In the genomic region with DNA sequence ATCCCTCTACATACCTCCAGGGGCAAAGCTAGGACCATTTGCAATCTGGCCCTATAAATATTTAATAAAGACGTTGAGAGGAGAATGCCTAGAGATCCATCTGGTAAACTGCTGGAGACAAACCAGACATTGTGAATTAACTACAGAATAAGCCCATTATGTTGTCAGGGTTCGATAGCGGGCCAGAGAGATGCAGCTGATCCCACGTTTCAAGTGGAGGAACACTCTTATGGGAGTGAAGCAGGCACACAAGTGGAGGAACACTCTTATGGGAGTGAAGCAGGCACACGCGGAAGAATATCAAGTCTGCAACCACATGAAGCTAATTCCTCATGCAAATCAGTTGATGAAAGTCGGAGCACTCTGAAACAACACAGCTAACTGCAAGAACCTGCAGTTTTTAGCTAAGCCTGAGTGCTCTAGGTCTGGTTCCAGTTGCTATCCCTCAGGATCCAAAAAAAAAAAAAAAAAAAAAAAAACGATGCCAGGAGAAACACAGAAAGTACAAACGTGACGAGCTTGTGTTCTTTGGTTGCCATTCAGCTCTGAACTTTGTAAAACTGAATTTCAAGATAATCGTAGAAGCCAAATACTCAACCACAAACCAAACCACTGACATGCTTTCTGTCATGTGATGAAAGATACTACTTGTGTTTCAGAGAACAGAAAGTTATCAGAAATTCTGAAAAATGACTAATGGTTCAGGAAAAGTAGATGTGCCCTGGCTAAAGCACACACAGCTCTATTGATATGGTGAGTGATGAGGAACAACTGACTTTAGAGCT, we compare ENCODE assay signal across 23 mouse cellular contexts.
DNase-seq lines count a peak whose midpoint lies in the region; ATAC-seq and TF ChIP-seq lines count a peak whose summit lies in the region.
"Had no signal": no experiment of that assay in that cellular context is flagged by ENCODE, and none has a peak within 500 bp of the region (broad histone marks: within the 10 kb centered on the region; RNA-seq: fewer than 3 reads in every experiment).

No protein-coding gene starts in this region.

- no peak for TF ChIP-seq CTCF in embryonic fibroblast, embryonic 13.5 days (IDR thresholded peaks at IDR 0.05; ENCODE audit: borderline replicate concordance, insufficient read depth, low read length)

- no peak overlapping the region for H3K9ac ChIP-seq in neural tube, embryonic 13.5 days
- H3K9ac ChIP-seq in hindbrain, embryonic 14.5 days, result no peak overlapping the region
- H3K9ac ChIP-seq: embryonic facial prominence, embryonic 12.5 days; heart, embryonic 12.5 days; hindbrain, embryonic 13.5 days had no signal

- no peaks in the 10 kb centered on the region; the same call in 1 of the 2 replicates for H3K4me1 ChIP-seq in neural tube, embryonic 13.5 days (replicated peaks)
- H3K4me1 ChIP-seq in embryonic fibroblast, embryonic 13.5 days (ENCODE audit: control insufficient read depth, insufficient read depth, low read length), result peaks cover 10% of the 10 kb centered on the region
- no peaks in the 10 kb centered on the region for H3K4me1 ChIP-seq in hindbrain, embryonic 14.5 days (replicated peaks; ENCODE audit: control insufficient read depth, insufficient read depth, low read length)
- H3K4me1 ChIP-seq: embryonic facial prominence, embryonic 12.5 days; heart, embryonic 12.5 days; hindbrain, embryonic 13.5 days had no signal

- no peaks in the 10 kb centered on the region for H3K27me3 ChIP-seq in neural tube, embryonic 13.5 days
- H3K27me3 ChIP-seq in hindbrain, embryonic 14.5 days (ENCODE audit: control insufficient read depth, insufficient read depth, low read length), result no peaks in the 10 kb centered on the region
- H3K27me3 ChIP-seq: embryonic facial prominence, embryonic 12.5 days; heart, embryonic 12.5 days; hindbrain, embryonic 13.5 days; Patski had no signal

- H3K9me3 ChIP-seq in neural tube, embryonic 13.5 days, result no peaks in the 10 kb centered on the region
- no peaks in the 10 kb centered on the region for H3K9me3 ChIP-seq in hindbrain, embryonic 14.5 days (ENCODE audit: control insufficient read depth, low read length)
- H3K9me3 ChIP-seq: embryonic facial prominence, embryonic 12.5 days; heart, embryonic 12.5 days; hindbrain, embryonic 13.5 days had no signal

- peak; percentile 27; the same call in 1 of the 2 replicates for ATAC-seq in neural tube, embryonic 13.5 days (ENCODE audit: low read depth)
- ATAC-seq in cerebellum, adult (ENCODE audit: insufficient number of reproducible peaks, low FRiP score, low TSS enrichment), result no peak
- ATAC-seq in hindbrain, embryonic 14.5 days (ENCODE audit: low FRiP score), result no peak
- no peak for ATAC-seq in megakaryocyte-erythroid progenitor cell, adult 5-6 weeks (replicated peaks; ENCODE audit: low FRiP score, low TSS enrichment, poor library complexity, severe bottlenecking)
- ATAC-seq: forebrain, embryonic 16.5 days; lung, postnatal 0 days; Patski had no signal

- 53% methylated on average over 11 of the region's 11 CpGs for WGBS in neural tube, embryonic 13.5 days
- 62% methylated on average over 11 of the region's 11 CpGs for WGBS in hindbrain, embryonic 14.5 days

- no peak overlapping the region for H3K27ac ChIP-seq in neural tube, embryonic 13.5 days (replicated peaks)
- H3K27ac ChIP-seq in embryonic fibroblast, embryonic 13.5 days (ENCODE audit: insufficient read depth, low read length), result peak overlapping the region; percentile 30; the same call in 1 of the 2 replicates
- H3K27ac ChIP-seq in hindbrain, embryonic 14.5 days, result no peak overlapping the region
- H3K27ac ChIP-seq: embryonic facial prominence, embryonic 12.5 days; hindbrain, embryonic 13.5 days; stomach, postnatal 0 days had no signal

- no peak overlapping the region for H3K4me3 ChIP-seq in neural tube, embryonic 13.5 days
- no peak overlapping the region for H3K4me3 ChIP-seq in embryonic fibroblast, embryonic 13.5 days (ENCODE audit: insufficient read depth, low read length)
- no peak overlapping the region for H3K4me3 ChIP-seq in hindbrain, embryonic 14.5 days (replicated peaks; ENCODE audit: low read length)
- H3K4me3 ChIP-seq: embryonic facial prominence, embryonic 12.5 days; heart, embryonic 12.5 days; hindbrain, embryonic 13.5 days had no signal

- H3K4me2 ChIP-seq in neural tube, embryonic 13.5 days, result no peak overlapping the region
- no peak overlapping the region for H3K4me2 ChIP-seq in hindbrain, embryonic 14.5 days (replicated peaks)
- H3K4me2 ChIP-seq: embryonic facial prominence, embryonic 12.5 days; heart, embryonic 12.5 days; hindbrain, embryonic 13.5 days had no signal

- no peaks in the 10 kb centered on the region for H3K36me3 ChIP-seq in neural tube, embryonic 13.5 days
- no peaks in the 10 kb centered on the region for H3K36me3 ChIP-seq in hindbrain, embryonic 14.5 days (replicated peaks; ENCODE audit: control insufficient read depth, insufficient read depth)
- H3K36me3 ChIP-seq: embryonic facial prominence, embryonic 12.5 days; heart, embryonic 12.5 days; hindbrain, embryonic 13.5 days had no signal

- peak; percentile 10 for DNase-seq in embryo, embryonic 10.5 days (ENCODE audit: low spot score)
- no peak for DNase-seq in embryo, embryonic 11 days
- DNase-seq in neural tube, embryonic 10.5 days (ENCODE audit: extremely low spot score, low spot score), result no peak
- no peak for DNase-seq in hindbrain, embryonic 14.5 days (ENCODE audit: low spot score)
- DNase-seq: adrenal gland, postnatal 10 days; cerebellum, adult 11 months; cerebellum, postnatal 25 days; heart, postnatal 14 days; kidney, adult 9 months; kidney, postnatal 25 days; left cerebral cortex, postnatal 4 days; liver had no signal

- TF ChIP-seq POLR2A in embryonic fibroblast, embryonic 13.5 days (IDR thresholded peaks at IDR 0.05; ENCODE audit: low read depth, low read length), result no peak
